Mouse (Mus musculus): ENCODE data around the gene Gstt2.

Gstt2 gene

GRCm38 (mm10) chr10:75837248-75837759, at the start of gene Gstt2:
Gstt2 (minus strand) TSS chr10:75837424.
- peak; percentile 87 for DNase-seq (ENCODE audit: low spot score)

DNA sequence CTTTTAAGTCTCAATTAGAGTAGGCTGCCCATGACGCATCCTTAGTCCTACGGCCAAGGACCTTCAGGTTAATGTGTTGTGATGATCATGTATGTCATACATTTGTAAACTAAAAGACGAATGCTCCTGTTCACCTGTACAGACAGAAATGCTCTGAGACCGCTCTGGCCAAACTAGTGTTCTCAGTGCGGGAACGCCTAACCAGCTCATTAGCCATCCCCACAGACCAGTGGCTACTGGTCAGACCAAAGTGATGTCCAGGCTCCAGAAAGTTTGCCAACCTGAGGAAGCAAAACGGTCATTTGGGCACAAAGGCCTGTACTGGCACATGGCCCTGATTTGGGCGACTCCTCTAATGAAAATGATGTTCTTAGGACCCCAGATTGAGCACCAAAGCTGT, 47.5 kb upstream of the Gstt2 start:
- no peak for DNase-seq (ENCODE audit: low spot score)

- DNase-seq (ENCODE audit: low spot score): peak; percentile 75
Measured at GRCm38 (mm10) chr10:75883232-75883552, 46.0 kb upstream of the Gstt2 start.

DNA sequence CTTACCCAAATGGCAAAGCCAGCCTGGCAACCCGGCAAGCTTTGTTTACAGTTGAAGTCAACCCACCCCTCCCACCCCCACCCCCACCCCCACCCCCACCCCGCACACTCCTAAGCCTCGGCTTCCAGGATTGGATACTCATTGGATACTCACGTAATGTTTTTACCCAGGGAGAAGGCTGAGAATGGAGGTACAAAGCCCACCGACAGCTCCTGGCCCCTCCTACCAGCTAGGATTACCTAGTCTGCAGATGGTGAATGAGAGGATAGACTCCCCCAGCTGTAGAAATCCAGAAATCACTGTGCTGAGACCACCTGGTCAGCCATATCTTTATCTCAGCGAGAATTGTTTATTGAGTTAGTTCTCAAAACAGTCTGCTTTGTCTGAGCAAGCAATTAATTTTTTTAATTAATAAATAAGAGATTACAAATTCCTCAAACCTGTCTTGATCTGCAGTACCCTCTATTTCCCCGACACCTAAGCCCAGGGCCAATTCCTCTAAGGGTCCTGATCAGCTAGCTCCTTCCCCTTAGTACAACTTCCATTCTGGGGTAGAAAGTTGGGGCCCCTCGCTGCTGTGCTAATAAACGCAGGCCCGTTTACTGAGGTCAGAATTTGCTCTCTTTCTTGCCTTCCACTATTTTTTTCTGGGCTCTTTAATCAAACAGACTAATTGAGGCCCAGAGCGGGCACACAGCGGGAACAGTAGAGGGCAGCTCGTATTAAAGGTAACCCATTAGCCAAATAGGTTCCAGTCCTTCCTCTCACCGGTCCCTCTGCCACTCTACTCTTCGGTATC, 45.4 kb upstream of the Gstt2 start:
- no peak for DNase-seq (ENCODE audit: low spot score)

GRCm38 (mm10) chr10:75881578-75882432, 44.6 kb upstream of the Gstt2 start:
- no peak for DNase-seq (ENCODE audit: low spot score)

- DNase-seq (ENCODE audit: low spot score): no peak
Measured at GRCm38 (mm10) chr10:75880771-75881577, 43.8 kb upstream of the Gstt2 start.

GRCm38 (mm10) chr10:75880351-75880750, 43.1 kb upstream of the Gstt2 start:
- DNase-seq (ENCODE audit: low spot score): no peak

DNA sequence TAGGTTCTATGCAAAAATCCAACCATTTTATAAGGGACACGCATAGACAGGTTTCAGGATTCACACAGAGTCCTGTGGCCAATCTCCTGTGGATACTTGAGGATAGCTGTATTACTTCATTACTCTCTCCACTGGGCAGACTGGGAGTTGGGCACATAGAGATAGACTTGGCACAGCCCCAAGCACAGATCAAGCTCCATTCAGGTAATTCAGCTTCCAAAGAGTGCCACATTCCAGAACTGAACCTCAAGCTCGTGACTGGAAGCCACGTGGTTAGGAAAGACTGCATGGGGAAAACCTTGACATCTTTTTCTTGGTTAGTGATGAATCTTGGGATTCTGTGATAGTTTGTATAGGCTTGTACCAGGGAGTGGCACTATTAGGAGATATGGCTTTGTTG, 41.6 kb upstream of the Gstt2 start:
- DNase-seq (ENCODE audit: low spot score): no peak

DNA sequence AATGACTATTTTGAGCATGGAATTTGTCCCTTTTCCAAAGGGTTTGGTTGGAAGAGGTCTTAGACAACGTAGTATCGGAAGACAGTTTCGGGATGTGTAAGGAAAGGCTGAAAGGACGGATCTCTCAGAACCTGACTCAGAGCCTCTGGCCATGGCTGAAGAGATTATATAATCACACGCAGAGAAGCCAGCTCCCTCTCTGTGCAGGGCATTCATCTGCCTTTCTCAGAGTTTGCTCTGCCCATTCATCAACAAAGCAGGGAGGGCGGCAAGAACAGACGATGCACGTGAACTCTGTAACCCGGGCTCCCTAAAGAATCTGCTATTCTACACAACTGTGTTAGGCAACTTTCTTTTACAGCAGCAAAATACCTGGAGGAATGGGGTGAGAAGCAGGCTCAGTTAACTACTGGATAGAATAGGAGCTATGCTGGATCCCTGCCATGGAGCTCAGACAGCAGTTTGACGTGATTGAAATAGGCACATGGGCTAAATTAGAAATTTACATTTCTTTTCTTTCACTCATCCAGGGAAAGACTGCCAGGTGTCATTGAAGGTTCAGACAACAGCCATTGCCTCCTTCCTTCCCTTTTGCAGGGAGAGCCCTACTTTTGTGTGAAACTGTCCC, 36.4 kb upstream of the Gstt2 start:
- DNase-seq (ENCODE audit: low spot score): no peak

DNA sequence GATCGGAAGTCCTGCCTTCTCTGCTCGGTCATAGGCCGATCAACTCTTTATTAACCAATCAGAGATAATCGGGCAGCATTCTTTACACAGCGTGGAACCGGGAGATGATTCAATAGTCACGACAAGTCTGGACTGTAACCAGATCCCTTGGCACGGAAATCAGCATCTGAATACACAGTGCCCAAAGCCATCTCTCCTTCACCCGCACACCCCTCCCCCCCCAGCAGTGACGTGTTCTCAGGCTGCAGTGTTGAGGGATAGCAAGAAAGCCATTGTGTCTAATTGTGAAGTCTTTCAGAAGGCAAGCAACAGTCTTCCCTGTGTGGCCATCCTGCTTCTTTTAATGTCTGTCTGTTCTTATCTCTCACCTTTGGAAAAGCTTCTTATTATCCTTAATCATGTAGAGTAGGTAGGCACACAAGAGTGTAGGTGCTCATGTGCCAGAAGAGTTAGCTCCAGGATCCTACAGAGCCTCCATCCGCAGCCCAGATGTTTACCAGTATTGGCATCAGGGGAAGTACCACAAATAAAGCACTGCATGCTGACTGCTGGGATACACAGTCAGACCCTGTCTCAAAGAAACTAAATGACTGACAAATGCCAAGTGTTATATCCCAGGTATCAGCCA, 35.8 kb upstream of the Gstt2 start:
- DNase-seq (ENCODE audit: low spot score): peak; percentile 60

GRCm38 (mm10) chr10:75872025-75872914, 35.0 kb upstream of the Gstt2 start:
- no peak for DNase-seq (ENCODE audit: low spot score)

- no peak for DNase-seq (ENCODE audit: low spot score)
Measured at GRCm38 (mm10) chr10:75861587-75861986, 24.4 kb upstream of the Gstt2 start.

DNA sequence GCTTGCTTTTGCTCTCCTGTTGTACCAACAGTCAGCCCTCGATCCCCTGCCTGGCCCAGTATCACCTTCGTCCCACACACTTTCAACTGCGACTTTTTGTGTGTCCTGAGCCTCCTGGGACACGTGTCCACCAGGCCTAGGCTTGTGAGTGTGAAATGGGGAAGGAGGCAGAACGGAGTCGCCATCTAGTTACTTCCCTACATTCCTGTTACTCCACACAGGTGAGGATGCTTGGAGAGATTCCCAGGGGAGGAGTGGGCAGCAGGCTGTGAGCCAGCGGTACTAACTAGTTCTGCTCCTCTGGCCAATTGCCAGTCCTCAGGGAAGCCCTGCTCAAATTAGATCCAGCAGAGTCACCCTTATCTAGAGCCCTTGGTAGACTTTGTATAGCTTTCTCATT, 23.5 kb upstream of the Gstt2 start:
- DNase-seq (ENCODE audit: low spot score): no peak

DNA sequence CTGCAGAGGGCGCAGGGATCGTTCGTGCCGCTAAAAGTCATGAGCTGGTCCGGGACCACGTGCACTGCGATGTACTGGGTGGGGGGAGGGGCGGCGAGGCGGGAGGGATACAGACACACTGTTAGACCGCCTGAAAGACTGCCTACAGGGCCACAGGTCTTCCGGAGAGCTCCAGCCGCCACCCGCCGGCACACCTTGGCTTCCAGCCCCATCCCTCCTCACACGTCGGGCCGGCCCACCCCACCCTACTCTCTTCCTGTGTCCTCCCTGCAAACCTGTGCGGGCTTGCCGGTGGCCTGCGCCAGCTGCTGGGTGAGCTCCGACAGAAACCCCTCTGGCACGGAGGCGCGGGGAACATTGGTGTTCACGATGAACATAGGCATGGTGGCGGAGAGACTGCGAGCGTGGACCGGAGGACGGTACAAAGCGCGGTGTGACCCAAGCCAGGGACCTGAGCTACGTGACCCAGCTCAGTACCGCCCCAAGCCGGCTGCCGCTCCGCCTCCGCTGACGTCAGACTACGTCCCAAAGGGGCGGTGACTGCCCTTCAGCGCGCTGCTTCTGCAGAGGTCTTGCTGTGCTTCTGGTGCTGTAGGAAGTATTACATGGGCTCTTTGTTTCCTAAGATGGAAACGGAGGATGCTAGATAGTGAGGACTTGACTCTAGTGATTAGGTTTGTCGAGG, 22.7 kb upstream of the Gstt2 start, which contains the start of gene Mif:
Mif (minus strand) TSS at position 455 of the 685 bp plus-strand sequence.
- peak; percentile 71 for DNase-seq (ENCODE audit: low spot score)

GRCm38 (mm10) chr10:75859107-75859746, 22.0 kb upstream of the Gstt2 start:
- no peak for DNase-seq (ENCODE audit: low spot score)

DNA sequence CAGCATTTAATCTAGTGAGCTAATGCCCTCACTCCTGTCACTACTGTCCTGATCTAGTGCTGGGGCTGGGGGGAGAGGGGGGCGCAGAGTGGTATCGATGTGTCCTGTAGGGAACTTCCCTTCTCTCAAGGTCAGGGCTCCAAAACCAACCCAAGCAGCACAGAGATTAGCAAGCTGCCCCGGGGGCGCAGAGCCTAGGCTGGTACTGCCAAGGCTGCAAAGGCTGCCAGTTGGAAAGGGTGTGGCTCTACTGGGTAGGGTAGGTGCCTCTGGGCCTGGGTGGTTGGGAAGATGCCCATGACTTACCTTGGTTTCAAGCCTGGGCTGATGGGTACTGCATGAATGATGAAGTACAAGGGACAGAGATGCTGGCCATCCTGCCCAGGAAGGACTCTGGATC, 20.4 kb upstream of the Gstt2 start:
- DNase-seq (ENCODE audit: low spot score): no peak

GRCm38 (mm10) chr10:75856976-75857375, 19.8 kb upstream of the Gstt2 start:
- no peak for DNase-seq (ENCODE audit: low spot score)

DNA sequence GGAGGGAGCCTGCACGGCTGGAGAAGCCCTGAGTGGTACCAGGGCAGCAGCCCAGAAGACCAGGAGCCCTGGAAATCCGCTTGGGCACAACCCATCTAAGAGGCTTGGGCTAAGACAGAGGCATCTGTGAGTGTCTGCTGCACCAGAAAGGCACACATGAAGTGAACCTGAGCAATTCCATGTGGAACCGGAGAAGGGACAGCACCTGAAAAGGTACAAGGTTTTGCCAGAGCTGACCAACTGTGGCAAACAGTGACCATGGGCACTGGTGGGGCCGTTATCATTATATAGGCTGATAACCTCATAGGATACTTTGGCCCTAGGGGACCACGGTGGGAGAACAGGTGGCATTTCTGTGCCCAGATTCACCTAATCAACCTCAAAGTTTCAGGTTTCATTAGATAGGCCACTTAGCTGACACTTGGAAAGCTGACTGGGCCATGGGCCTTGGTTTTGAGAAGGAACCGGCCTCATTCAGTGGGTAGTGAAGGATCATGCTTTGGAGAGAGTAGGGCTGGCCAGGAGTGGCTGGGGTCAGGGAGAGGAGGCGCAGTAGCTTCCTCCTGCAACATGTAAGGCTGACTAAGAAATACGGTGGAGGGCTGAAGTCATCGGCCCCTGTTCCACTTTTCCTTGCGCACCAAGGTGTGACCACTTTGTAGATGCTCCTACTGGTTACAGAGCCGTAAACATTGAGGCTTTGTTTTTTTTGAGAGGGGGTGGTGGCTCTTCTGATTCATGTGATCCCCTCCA, 19.1 kb upstream of the Gstt2 start:
- no peak for DNase-seq (ENCODE audit: low spot score)

Measured in ovary, postnatal 14 days (tissue).